Mouse (Mus musculus) ES-E14 (cell line): ENCODE results near the gene Olfr414. TPM values are rescaled to one million over a fixed set of nuclear protein-coding genes. Genes with fewer than 3 reads are reported as not detected.

Experiments used
- DNase-seq: peaks from one replicate; pipeline ENCODE4 v3.0.0-alpha.2; 2013; ENCODE audit warnings: low read depth, low spot score
- H3K27ac ChIP-seq: 2 replicates; pipeline ENCODE4 v1.5.1; 2012; ENCODE audit warnings: low read depth, mild to moderate bottlenecking, low read length, moderate library complexity, mixed read lengths; ENCODE audit not compliant: poor library complexity, insufficient read depth, severe bottlenecking
- H3K36me3 ChIP-seq: 2 replicates; pipeline ENCODE4 v1.6.1; 2012; ENCODE audit warnings: mild to moderate bottlenecking, low read length, moderate library complexity, mixed read lengths; ENCODE audit not compliant: control insufficient read depth, poor library complexity, insufficient read depth, severe bottlenecking
- H3K4me1 ChIP-seq, 2 experiments: fragments of 150-350 bp in 1 of 2; sonication (generic) in 1 of 2; 2 replicates each; pipeline ENCODE4 v1.6.1; 2012; ENCODE audit warnings: low read length in 2 of 2, mild to moderate bottlenecking in 1 of 2, mixed read lengths in 1 of 2; ENCODE audit not compliant: control insufficient read depth in 2 of 2, insufficient read depth in 2 of 2, poor library complexity in 1 of 2
- H3K4me3 ChIP-seq, 2 experiments: fragments of 150-350 bp in 1 of 2; sonication (generic) in 1 of 2; 2 replicates each; pipeline ENCODE4 v1.5.1; 2012; ENCODE audit warnings: low read length in 2 of 2, low read depth in 1 of 2, mild to moderate bottlenecking in 1 of 2, mixed read lengths in 1 of 2; ENCODE audit not compliant: insufficient read depth in 1 of 2, poor library complexity in 1 of 2, severe bottlenecking in 1 of 2
- H3K9ac ChIP-seq: 2 replicates; pipeline ENCODE4 v1.6.1; 2012; ENCODE audit warnings: low read depth, mild to moderate bottlenecking, low read length, mixed read lengths; ENCODE audit not compliant: poor library complexity, insufficient read depth, severe bottlenecking
- H3K9me3 ChIP-seq: fragments of 150-350 bp; sonication (generic); 2 replicates; pipeline ENCODE4 v1.6.1; 2012; ENCODE audit warnings: low read depth, mild to moderate bottlenecking, low read length; ENCODE audit not compliant: control insufficient read depth, insufficient read depth
- CHD2 ChIP-seq: IDR thresholded peaks from 2 replicates; pipeline ENCODE4 v1.6.1; 2014; ENCODE audit warnings: mild to moderate bottlenecking, low read depth, low read length, inconsistent platforms
- HCFC1 ChIP-seq: IDR thresholded peaks from 2 replicates; pipeline ENCODE4 v1.6.1; 2012; ENCODE audit warnings: low read length, inconsistent platforms, borderline replicate concordance; ENCODE audit not compliant: insufficient read depth
- MAFK ChIP-seq: IDR thresholded peaks from 2 replicates; pipeline ENCODE4 v1.6.1; 2014; ENCODE audit warnings: mild to moderate bottlenecking, low read depth, low read length, inconsistent platforms; ENCODE audit not compliant: insufficient read depth
- ZC3H11A ChIP-seq: IDR thresholded peaks from 2 replicates; pipeline ENCODE4 v1.6.1; 2012; ENCODE audit warnings: low read depth, mild to moderate bottlenecking, inconsistent platforms, low read length, borderline replicate concordance
- ZNF384 ChIP-seq: IDR thresholded peaks from 2 replicates; pipeline ENCODE4 v1.6.1; 2012; ENCODE audit warnings: low read depth, low read length, inconsistent platforms
- in situ Hi-C, 2 experiments: fragments of 600-800 bp; cut with MboI; formaldehyde crosslinking; loops; one replicate each; pipeline ENCODE4 v1.15.1; 2025; ENCODE audit warnings: low sequenced_read_pairs in 2 of 2, inconsistent platforms in 1 of 2; ENCODE audit not compliant: unreplicated experiment in 2 of 2
- total RNA-seq: library from RNA; depleted of rRNA; stranded (reverse); fragments of 300-350 nt; gene quantifications from 2 replicates; pipeline ENCODE4 v1.2.3, GENCODE M21; 2012; rRNA removed

Gene Olfr414
- not detected in 2 replicates for total RNA-seq

GRCm38 (mm10) chr1:174423764-174424163 is at the start of gene Olfr414:
TSS of gene Olfr414 (plus strand) at chr1:174424064.
- in situ Hi-C loops: no loop called here
- Histone ChIP-seq H3K36me3 (no peaks in the 10 kb centered on the region), H3K9me3 (no peaks in the 10 kb centered on the region), H3K9ac (no peak within 1 kb of the TSS), H3K27ac (no peak within 1 kb of the TSS), H3K4me1 (no peaks in the 10 kb centered on the region), H3K4me3 (no peak within 1 kb of the TSS)
- DNase-seq: no peak
- no peak for TF ChIP-seq ZC3H11A

GRCm38 (mm10) chr1:174390746-174391145 is 33.1 kb upstream of the Olfr414 start, which contains the start of gene Olfr248:
TSS of gene Olfr248 (plus strand) at chr1:174391046.
- no peak for TF ChIP-seq MAFK
- no peak for TF ChIP-seq HCFC1
- TF ChIP-seq ZC3H11A: no peak
- TF ChIP-seq CHD2: no peak
- TF ChIP-seq ZNF384: no peak
- Histone ChIP-seq H3K4me1 (no peaks in the 10 kb centered on the region), H3K27ac (no peak within 1 kb of the TSS), H3K36me3 (no peaks in the 10 kb centered on the region), H3K4me3 (no peak within 1 kb of the TSS), H3K9ac (no peak within 1 kb of the TSS), H3K9me3 (no peaks in the 10 kb centered on the region)
- DNase-seq: no peak
- in situ Hi-C loops: no loop called here

- Histone ChIP-seq H3K4me3 (no peak overlapping the region), H3K9me3 (no peaks in the 10 kb centered on the region), H3K9ac (no peak overlapping the region), H3K27ac (no peak overlapping the region), H3K4me1 (no peaks in the 10 kb centered on the region), H3K36me3 (no peaks in the 10 kb centered on the region)
- in situ Hi-C loops: no loop called here
- TF ChIP-seq ZNF384: no peak
- TF ChIP-seq ZC3H11A: no peak
- TF ChIP-seq CHD2: no peak
- no peak for TF ChIP-seq MAFK
- no peak for TF ChIP-seq HCFC1
- no peak for DNase-seq
These were observed 905 bp upstream of the Olfr414 start for GRCm38 (mm10) chr1:174422959-174423358.

GRCm38 (mm10) chr1:174426180-174426986 is 2.5 kb downstream of the Olfr414 start:
- in situ Hi-C loops: no loop called here
- H3K4me3 ChIP-seq: no peak overlapping the region
- TF ChIP-seq ZNF384 (no peak), MAFK (no peak)
- no peaks in the 10 kb centered on the region for H3K36me3 ChIP-seq
- H3K9ac ChIP-seq: no peak overlapping the region
- no peak overlapping the region for H3K27ac ChIP-seq
- DNase-seq: peak; percentile 29
- no peaks in the 10 kb centered on the region for H3K9me3 ChIP-seq
- H3K4me1 ChIP-seq: no peaks in the 10 kb centered on the region

GRCm38 (mm10) chr1:174427402-174427801 is 3.5 kb downstream of the Olfr414 start:
- H3K4me3 ChIP-seq: no peak overlapping the region
- no peak overlapping the region for H3K27ac ChIP-seq
- no peak for DNase-seq
- in situ Hi-C loops: no loop called here
- TF ChIP-seq MAFK: no peak
- TF ChIP-seq HCFC1: no peak
- no peak for TF ChIP-seq ZC3H11A
- no peak for TF ChIP-seq CHD2
- no peak for TF ChIP-seq ZNF384
- no peaks in the 10 kb centered on the region for H3K4me1 ChIP-seq
- H3K9ac ChIP-seq: no peak overlapping the region
- no peaks in the 10 kb centered on the region for H3K36me3 ChIP-seq
- no peaks in the 10 kb centered on the region for H3K9me3 ChIP-seq
